Mouse (Mus musculus) spleen, postnatal 10 days (tissue): Measurements from ENCODE around the gene Stard9.

Experiments
- DNase-seq, 2 experiments: peaks; one replicate each; pipeline ENCODE4 v3.0.0; 2021 to 2022; ENCODE audit warnings: low spot score in 2 of 2

The Stard9 gene

GRCm38 (mm10) chr2:120724176-120724575, 95.3 kb downstream of the Stard9 start:
- DNase-seq, result peak in 1 of 2 experiments; percentile 9

GRCm38 (mm10) chr2:120729775-120730585, 101.1 kb downstream of the Stard9 start:
- peak; percentile 62 to 64 for DNase-seq

GRCm38 (mm10) chr2:120730639-120731166, 101.8 kb downstream of the Stard9 start:
- peak; percentile 55 to 71 for DNase-seq

GRCm38 (mm10) chr2:120731167-120731862, 102.4 kb downstream of the Stard9 start:
- DNase-seq, result peak; percentile 94 to 97

- no peak for DNase-seq
Measured at GRCm38 (mm10) chr2:120731877-120732530, 103.1 kb downstream of the Stard9 start.

- no peak for DNase-seq
Measured at GRCm38 (mm10) chr2:120745496-120745895, 116.6 kb downstream of the Stard9 start.

GRCm38 (mm10) chr2:120748041-120748440, 119.1 kb downstream of the Stard9 start:
- no peak for DNase-seq

- no peak for DNase-seq
Measured at GRCm38 (mm10) chr2:120761922-120762321, 133.0 kb downstream of the Stard9 start.

GRCm38 (mm10) chr2:120770265-120770935, 141.5 kb downstream of the Stard9 start:
- no peak for DNase-seq
